Mouse (Mus musculus) CH12.LX (cell line): ENCODE measurements around the gene Nxn. TPM values are rescaled to one million over a fixed set of nuclear protein-coding genes. Genes with fewer than 3 reads are reported as not detected.

Experiments used
- DNase-seq: peaks from one replicate; pipeline ENCODE4 v3.0.0-alpha.2; 2013; ENCODE audit errors: extremely low read depth
- H3K27ac ChIP-seq: 2 replicates; pipeline ENCODE4 v1.5.1; 2012; ENCODE audit warnings: low read depth, mild to moderate bottlenecking, control low read depth, moderate library complexity; ENCODE audit not compliant: insufficient read depth
- H3K27me3 ChIP-seq: replicated peaks from 2 replicates; pipeline ENCODE3; 2012; ENCODE audit warnings: inconsistent platforms
- H3K36me3 ChIP-seq, 2 experiments: replicated peaks in 1 of 2; 2 replicates each; pipeline versions ENCODE3 to v1.6.1; 2012; ENCODE audit warnings: inconsistent platforms in 1 of 2, low read length in 1 of 2, mild to moderate bottlenecking in 1 of 2, mixed read lengths in 1 of 2, moderate library complexity in 1 of 2; ENCODE audit not compliant: control insufficient read depth in 1 of 2, insufficient read depth in 1 of 2
- H3K4me1 ChIP-seq, 2 experiments: 2 replicates each; pipeline ENCODE4 v1.6.1; 2012; ENCODE audit warnings: inconsistent platforms in 1 of 2, moderate library complexity in 1 of 2; ENCODE audit not compliant: insufficient read depth in 2 of 2, control insufficient read depth in 1 of 2
- H3K4me2 ChIP-seq: 2 replicates; pipeline ENCODE4 v1.6.1; 2012; ENCODE audit warnings: low read depth, mild to moderate bottlenecking, control low read depth; ENCODE audit not compliant: poor library complexity, insufficient read depth, severe bottlenecking
- H3K4me3 ChIP-seq, 3 experiments: fragments of 150-350 bp in 1 of 3; sonication (generic) in 1 of 3; replicated peaks in 1 of 3; 2 replicates each; pipeline versions ENCODE3 to v1.5.1; 2011 to 2012; ENCODE audit warnings: low read depth in 2 of 3, low read length in 2 of 3, mild to moderate bottlenecking in 2 of 3, moderate library complexity in 2 of 3, control low read depth in 1 of 3, improper control_type of control experiment in 1 of 3, inconsistent platforms in 1 of 3, mixed read lengths in 1 of 3; ENCODE audit not compliant: poor library complexity in 1 of 3
- H3K79me2 ChIP-seq: replicated peaks from 2 replicates; pipeline ENCODE4 v1.6.1; 2012; ENCODE audit warnings: mild to moderate bottlenecking, moderate library complexity; ENCODE audit not compliant: control insufficient read depth, poor library complexity, insufficient read depth, severe bottlenecking; ENCODE audit errors: extremely low read depth
- H3K9ac ChIP-seq: 2 replicates; pipeline ENCODE4 v1.6.1; 2012; ENCODE audit warnings: low read depth, mild to moderate bottlenecking, control low read depth, moderate library complexity; ENCODE audit not compliant: insufficient read depth
- H3K9me3 ChIP-seq: replicated peaks from 2 replicates; pipeline ENCODE3; 2012; ENCODE audit warnings: low read length, inconsistent platforms, mixed read lengths
- BHLHE40 ChIP-seq: IDR thresholded peaks from 2 replicates; pipeline ENCODE4 v1.6.1; 2011; ENCODE audit warnings: mild to moderate bottlenecking, low read depth, low read length, improper control_type of control experiment
- CHD2 ChIP-seq: IDR thresholded peaks from 2 replicates; pipeline ENCODE4 v1.6.1; 2011; ENCODE audit warnings: low read length, improper control_type of control experiment
- ELF1 ChIP-seq: IDR thresholded peaks from 2 replicates; pipeline ENCODE4 v1.6.1; 2014; ENCODE audit warnings: low read depth, mild to moderate bottlenecking, inconsistent platforms, low read length, improper control_type of control experiment
- EP300 ChIP-seq: IDR thresholded peaks from 2 replicates; pipeline ENCODE4 v1.6.1; 2011; ENCODE audit warnings: low read length, improper control_type of control experiment
- GABPA ChIP-seq: IDR thresholded peaks from 2 replicates; pipeline ENCODE4 v1.6.1; 2012; ENCODE audit warnings: low read depth, low read length, improper control_type of control experiment, inconsistent platforms; ENCODE audit not compliant: insufficient replicate concordance
- IRF4 ChIP-seq: IDR thresholded peaks from 2 replicates; pipeline ENCODE4 v1.6.1; 2014; ENCODE audit warnings: low read depth, mild to moderate bottlenecking, inconsistent platforms, low read length, improper control_type of control experiment
- JUN ChIP-seq: IDR thresholded peaks from 2 replicates; pipeline ENCODE4 v1.6.1; 2011; ENCODE audit warnings: low read depth, mild to moderate bottlenecking, low read length, improper control_type of control experiment, moderate library complexity; ENCODE audit not compliant: insufficient read depth
- MAFK ChIP-seq: IDR thresholded peaks from 2 replicates; pipeline ENCODE4 v1.6.1; 2011; ENCODE audit warnings: low read length, improper control_type of control experiment; ENCODE audit not compliant: insufficient replicate concordance
- MAZ ChIP-seq: IDR thresholded peaks from 2 replicates; pipeline ENCODE4 v1.6.1; 2012; ENCODE audit warnings: low read depth, mild to moderate bottlenecking, inconsistent platforms, low read length, improper control_type of control experiment, moderate library complexity
- MEF2A ChIP-seq: IDR thresholded peaks from 2 replicates; pipeline ENCODE4 v1.6.1; 2014; ENCODE audit warnings: low read depth, mild to moderate bottlenecking, inconsistent platforms, low read length, improper control_type of control experiment, borderline replicate concordance
- NELFE ChIP-seq: IDR thresholded peaks from 2 replicates; pipeline ENCODE4 v1.6.1; 2011; ENCODE audit warnings: low read depth, low read length, improper control_type of control experiment
- PAX5 ChIP-seq: IDR thresholded peaks from 2 replicates; pipeline ENCODE4 v1.6.1; 2012; ENCODE audit warnings: low read length, inconsistent platforms, mixed read lengths
- POLR2AphosphoS2 ChIP-seq: IDR thresholded peaks from 2 replicates; pipeline ENCODE4 v1.6.1; 2011; ENCODE audit warnings: low read depth, low read length, improper control_type of control experiment
- RAD21 ChIP-seq: IDR thresholded peaks from 2 replicates; pipeline ENCODE4 v1.6.1; 2011; ENCODE audit warnings: low read depth, mild to moderate bottlenecking, low read length, improper control_type of control experiment, moderate library complexity
- SMC3 ChIP-seq: IDR thresholded peaks from 2 replicates; pipeline ENCODE4 v1.6.1; 2011; ENCODE audit warnings: low read depth, low read length, improper control_type of control experiment
- ZC3H11A ChIP-seq: IDR thresholded peaks from 2 replicates; pipeline ENCODE4 v1.6.1; 2012; ENCODE audit warnings: low read depth, mild to moderate bottlenecking, inconsistent platforms, low read length, improper control_type of control experiment
- dilution Hi-C: fragments of 300-500 bp; cut with MboI; formaldehyde crosslinking; loops from 2 replicates; pipeline ENCODE4 v1.14.3; 2020; ENCODE audit warnings: low sequenced_read_pairs; ENCODE audit not compliant: extremely low pct_unique_long_range_greater_than_20kb, extremely low pct_ligation_motif_present
- in situ Hi-C: fragments of 300-500 bp; cut with MboI; formaldehyde crosslinking; loops from 3 replicates; pipeline ENCODE4 v1.14.3; 2019; ENCODE audit warnings: low sequenced_read_pairs, low pct_ligation_motif_present, low pct_unique_long_range_greater_than_20kb, mixed read lengths
- polyA plus RNA-seq: library from polyadenylated mRNA; unstranded; fragments of >175 nt; gene quantifications from 2 replicates; pipeline ENCODE4 v1.2.1, GENCODE M21; 2012; ENCODE audit warnings: low read depth; ENCODE audit not compliant: insufficient read length
- total RNA-seq, 2 experiments: library from RNA; depleted of rRNA; stranded (reverse); fragments of 300-350 nt in 1 of 2; fragments of >200 nt in 1 of 2; gene quantifications; 2 replicates each; pipeline ENCODE4 v1.2.3; 2012 to 2014

Gene Nxn
- total and polyA plus RNA-seq, 3 experiments = 15.3 to 24.8 (median 19.2) TPM

DNA sequence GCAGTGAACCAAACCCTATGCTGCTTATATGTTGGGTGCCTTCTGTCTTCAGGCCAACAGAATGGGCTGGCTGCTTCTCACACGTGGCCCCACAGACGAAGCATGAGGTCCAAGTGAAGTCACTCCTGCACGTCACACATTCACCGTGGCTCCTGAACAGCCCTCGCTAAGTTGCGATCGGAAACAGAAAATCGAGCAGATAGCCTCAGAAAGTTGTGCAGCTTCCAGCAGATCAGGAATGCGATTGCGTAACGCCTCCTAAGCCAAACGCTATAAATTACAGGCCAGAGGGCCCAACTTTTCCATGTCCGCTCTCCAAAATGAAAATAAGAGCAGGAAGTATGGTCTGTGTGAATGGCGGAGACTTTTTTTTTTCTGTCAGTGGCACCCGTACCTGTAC is 106.5 kb downstream of the Nxn start:
- Histone ChIP-seq H3K9me3 (no peaks in the 10 kb centered on the region), H3K4me3 (no peak overlapping the region), H3K36me3 (no peaks in the 10 kb centered on the region), H3K4me2 (no peak overlapping the region)
- DNase-seq = no peak
- no peak for TF ChIP-seq MAFK
- no peak for TF ChIP-seq ZC3H11A
- no peak for TF ChIP-seq SMC3
- no peak for TF ChIP-seq JUN
- no peak for TF ChIP-seq ELF1
- no peak for TF ChIP-seq MAZ
- TF ChIP-seq GABPA = no peak
- TF ChIP-seq RAD21 = no peak
- TF ChIP-seq EP300 = no peak
- TF ChIP-seq IRF4 = no peak
- TF ChIP-seq, all 38 proteins: peak for 0
- Histone ChIP-seq H3K27me3 (no peaks in the 10 kb centered on the region), H3K4me1 (peaks cover 6 to 31% of the 10 kb centered on the region in 2 experiments; a peak in 2 of 4 replicates), H3K9ac (no peak overlapping the region), H3K79me2 (no peaks in the 10 kb centered on the region), H3K27ac (no peak overlapping the region)
- in situ Hi-C loops = no loop called here
- dilution Hi-C loops = no loop called here

DNA sequence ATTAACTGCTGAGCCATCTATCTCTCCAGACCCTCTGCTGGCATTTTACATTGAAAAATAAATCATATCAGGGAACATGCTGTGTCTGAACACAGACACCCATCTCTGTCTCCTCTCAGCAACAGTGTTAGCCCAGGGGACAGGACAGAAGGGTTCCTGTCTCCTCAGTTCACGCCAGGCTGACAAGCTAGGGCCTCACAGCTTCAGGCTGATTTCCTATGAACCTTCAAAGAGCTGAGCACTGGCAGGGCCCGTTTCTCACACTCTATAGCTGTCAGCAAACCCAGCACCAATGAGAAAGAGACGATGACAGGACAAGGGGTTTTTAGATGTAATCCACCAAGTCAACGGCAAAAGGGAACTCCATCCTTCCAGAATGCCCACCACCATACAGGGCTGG is 107.0 kb downstream of the Nxn start:
- no peaks in the 10 kb centered on the region for H3K27me3 ChIP-seq
- H3K4me2 ChIP-seq = no peak overlapping the region
- in situ Hi-C loops (no loop called here), dilution Hi-C loops (no loop called here)
- H3K9ac ChIP-seq = no peak overlapping the region
- DNase-seq = no peak
- peaks cover 6 to 35% of the 10 kb centered on the region in 2 experiments; a peak in 2 of 4 replicates for H3K4me1 ChIP-seq
- no peak for TF ChIP-seq PAX5
- no peak for TF ChIP-seq BHLHE40
- no peak for TF ChIP-seq NELFE
- TF ChIP-seq CHD2 = no peak
- no peak for TF ChIP-seq POLR2AphosphoS2
- no peak for TF ChIP-seq JUN
- TF ChIP-seq MEF2A = no peak
- H3K9me3 ChIP-seq = no peaks in the 10 kb centered on the region
- H3K4me3 ChIP-seq = no peak overlapping the region
- H3K79me2 ChIP-seq = no peaks in the 10 kb centered on the region
- H3K36me3 ChIP-seq = no peaks in the 10 kb centered on the region
- H3K27ac ChIP-seq = no peak overlapping the region

DNA sequence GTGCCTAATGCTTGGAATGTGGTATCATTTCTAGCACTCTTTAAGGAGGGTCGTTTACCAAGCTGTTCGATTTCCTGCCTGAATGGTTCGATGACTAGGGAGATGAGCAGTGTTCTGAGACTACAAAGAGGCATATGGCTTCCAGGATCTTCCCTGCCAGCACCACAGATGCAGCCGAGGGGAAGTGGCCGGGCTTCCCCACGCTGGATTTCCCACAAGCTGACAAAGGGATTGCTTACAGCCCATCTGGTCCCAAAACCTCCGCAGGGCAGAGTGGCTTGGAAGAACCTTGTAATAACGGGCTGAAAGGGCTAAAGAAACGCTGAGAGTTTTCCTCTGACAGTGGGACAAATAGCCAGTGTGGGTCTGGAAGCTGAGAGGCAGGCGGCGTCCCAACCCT is 108.6 kb downstream of the Nxn start:
- H3K4me3 ChIP-seq = no peak overlapping the region
- H3K4me2 ChIP-seq = no peak overlapping the region
- H3K4me1 ChIP-seq = peaks cover 0 to 40% of the 10 kb centered on the region in 2 experiments; a peak in 2 of 4 replicates
- H3K79me2 ChIP-seq = no peaks in the 10 kb centered on the region
- in situ Hi-C loops = no loop called here
- no peak for DNase-seq
- no peaks in the 10 kb centered on the region for H3K9me3 ChIP-seq
- TF ChIP-seq GABPA = no peak
- H3K36me3 ChIP-seq = no peaks in the 10 kb centered on the region
- H3K9ac ChIP-seq = no peak overlapping the region
- no peaks in the 10 kb centered on the region for H3K27me3 ChIP-seq
- dilution Hi-C loops = no loop called here
- no peak overlapping the region for H3K27ac ChIP-seq
